Mouse (Mus musculus) gastrocnemius, postnatal 25 days (tissue): ENCODE data around the gene Gm21731. TPM values are rescaled to one million over a fixed set of nuclear protein-coding genes. Genes with fewer than 3 reads are reported as not detected.
"Not testable (repeated sequence)": the region's sequence is repeated elsewhere in the genome, so short reads cannot be mapped to it uniquely, and the experiment has no call there.

Experiments used
- DNase-seq: peaks from one replicate; pipeline ENCODE4 v3.0.0; 2022
- long read RNA-seq, 2 experiments: library from polyadenylated mRNA; stranded (forward); transcript quantifications; one replicate each; pipeline ENCODE4 v2.0.0; 2021
- total RNA-seq, 2 experiments: library from RNA; stranded (reverse); gene quantifications; 1 replicate in 1 of 2; 2 replicates in 1 of 2; pipeline ENCODE4 v1.2.3; 2021

The Gm21731 gene
- total RNA-seq: not detected
- long read RNA-seq, experiment 1: 0 reads
- long read RNA-seq, experiment 2: 0 reads

DNA sequence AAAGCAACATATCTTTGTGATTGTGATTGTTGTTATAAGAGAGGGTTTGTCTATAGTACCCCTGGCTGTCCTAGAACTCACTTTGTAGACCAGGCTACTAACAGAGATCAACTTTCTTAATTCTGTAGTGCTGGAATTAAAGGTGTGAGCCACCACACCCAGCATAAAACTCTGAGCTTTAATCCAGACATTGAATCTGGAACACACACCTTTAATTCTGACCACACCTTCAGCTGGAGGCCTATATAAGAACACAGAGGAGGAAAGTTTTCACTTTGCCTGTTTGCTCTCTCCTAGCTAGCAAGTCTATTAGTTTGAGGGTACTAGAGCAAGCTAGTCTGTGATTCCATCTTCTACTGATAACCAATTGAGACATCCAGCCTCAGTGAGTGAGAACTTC lies at the start of gene Gm21731:
Gene Gm21731 (plus strand): TSS at position 301 of the 400 bp plus-strand sequence.
- DNase-seq: not testable (repeated sequence)

DNA sequence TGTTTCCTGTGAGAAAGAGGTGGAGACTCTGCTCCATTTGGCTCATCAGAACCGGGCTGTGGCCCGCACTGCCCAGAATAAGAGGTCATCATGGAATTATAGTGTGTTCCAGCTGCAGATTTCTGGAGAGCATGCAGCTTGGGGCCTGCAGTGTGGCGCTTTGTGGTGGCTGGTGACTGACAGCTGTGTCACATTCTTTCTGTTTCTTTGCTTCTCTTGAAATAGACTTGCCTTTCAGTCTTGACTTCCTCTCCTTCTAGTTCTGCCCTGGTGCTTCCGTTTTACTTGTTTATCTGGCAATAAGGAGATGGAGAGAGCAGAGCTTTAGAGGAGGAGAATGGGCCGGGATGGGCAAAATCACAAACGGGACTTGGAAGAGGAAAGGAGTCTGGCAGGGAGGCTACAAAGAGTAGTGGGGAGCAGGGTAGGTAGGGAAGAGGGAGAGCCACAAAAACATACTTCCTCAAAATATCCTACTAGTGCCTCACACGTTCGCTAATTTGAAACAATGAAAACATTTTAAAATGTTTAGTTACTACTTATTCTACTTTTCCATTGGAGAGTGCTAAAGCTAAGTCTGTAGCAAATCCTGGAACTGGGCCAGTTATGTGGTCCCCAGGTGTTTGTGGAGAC lies 42.6 kb upstream of the Gm21731 start:
- DNase-seq: not testable (repeated sequence)

DNA sequence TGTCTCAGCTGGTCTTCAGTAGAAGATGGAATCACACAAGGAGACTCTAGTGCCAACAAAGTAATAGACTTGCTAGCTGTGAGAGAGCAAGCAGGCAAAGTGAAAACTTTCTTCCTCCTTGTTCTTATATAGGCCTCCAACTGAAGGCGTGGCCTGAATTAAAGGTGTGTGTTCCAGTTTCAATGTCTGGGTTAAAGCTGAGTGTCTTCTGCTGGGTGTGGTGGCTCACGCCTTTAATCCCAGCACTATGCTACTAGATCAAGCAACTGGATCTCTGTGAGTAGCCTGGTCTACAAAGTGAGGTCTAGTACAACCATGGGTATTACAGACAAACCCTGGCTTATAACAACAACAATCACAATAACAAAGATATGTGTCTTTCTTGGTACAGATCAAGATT lies 23.1 kb upstream of the Gm21731 start, which contains the start of gene Gm21762:
Gene Gm21762 (minus strand): TSS at position 101 of the 400 bp plus-strand sequence.
- DNase-seq: not testable (repeated sequence)

DNA sequence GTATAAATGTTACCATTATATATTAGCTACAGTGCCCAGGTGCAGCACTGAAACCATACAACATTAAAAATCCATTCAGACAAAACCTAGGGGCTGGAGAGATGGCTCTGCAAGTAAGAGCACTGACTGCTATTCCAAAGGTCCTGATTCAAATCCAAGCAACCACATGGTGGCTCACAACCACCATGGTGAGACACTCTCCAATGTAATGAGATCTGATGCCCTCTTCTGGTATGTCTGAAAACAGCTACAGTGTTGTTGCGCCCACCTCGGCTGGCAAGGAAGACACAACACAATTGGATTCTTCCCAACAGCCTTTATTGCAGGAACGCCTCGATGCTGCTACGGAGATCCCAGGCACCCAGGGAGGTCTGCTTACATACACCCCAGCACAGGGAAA lies 18.0 kb upstream of the Gm21731 start:
- DNase-seq: not testable (repeated sequence)

DNA sequence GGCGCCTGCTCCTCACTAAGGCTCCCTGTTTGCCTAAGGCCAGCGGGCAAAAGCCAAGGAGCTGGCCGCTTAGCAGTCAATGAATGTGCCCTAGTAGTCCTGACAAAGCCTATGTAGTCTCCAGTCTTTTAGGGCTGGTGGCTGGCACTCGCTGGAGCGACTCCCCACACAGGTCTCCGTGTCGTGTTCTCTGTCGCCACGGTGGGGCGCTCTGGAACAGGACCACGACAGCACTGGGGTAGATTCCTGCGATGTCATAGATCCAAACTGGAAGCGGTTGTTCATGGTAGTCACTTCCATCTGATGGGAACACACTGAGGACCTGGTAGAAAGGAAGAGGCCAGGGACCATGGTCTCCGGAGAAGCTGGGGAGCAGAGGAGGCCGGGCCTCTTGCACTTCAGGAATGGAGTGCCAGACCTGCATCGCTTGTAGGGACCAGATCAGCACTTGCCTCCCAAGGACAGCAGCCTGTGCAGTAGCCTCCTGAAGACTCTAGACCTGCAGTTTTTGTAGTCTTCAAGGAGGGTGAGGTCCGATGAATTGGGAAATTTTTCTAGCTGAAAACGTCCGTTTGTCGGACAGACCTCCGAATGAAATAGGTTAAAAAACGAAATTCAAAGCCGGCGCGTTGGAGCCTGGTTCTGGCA lies 15.8 kb upstream of the Gm21731 start:
- DNase-seq: not testable (repeated sequence)

DNA sequence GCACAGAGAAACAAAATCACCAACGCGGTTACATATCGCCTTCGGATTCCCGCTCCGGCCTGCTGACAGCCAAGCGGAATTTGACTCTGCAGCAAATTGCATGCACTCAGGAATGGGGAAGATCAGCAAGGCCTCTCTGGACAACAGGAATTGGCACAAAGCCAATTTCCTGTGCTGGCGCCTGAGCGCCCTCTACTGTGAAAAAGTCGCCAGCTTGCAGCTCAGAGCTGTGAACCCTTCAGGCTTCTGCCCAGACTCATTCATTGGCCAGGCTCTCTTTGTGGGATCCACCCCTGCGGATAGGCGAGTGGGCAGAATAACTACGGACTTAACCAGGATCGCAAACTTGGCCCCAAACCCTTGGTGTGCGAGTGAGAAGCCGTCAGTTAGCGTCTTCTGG lies 7.1 kb upstream of the Gm21731 start:
- not testable (repeated sequence) for DNase-seq

DNA sequence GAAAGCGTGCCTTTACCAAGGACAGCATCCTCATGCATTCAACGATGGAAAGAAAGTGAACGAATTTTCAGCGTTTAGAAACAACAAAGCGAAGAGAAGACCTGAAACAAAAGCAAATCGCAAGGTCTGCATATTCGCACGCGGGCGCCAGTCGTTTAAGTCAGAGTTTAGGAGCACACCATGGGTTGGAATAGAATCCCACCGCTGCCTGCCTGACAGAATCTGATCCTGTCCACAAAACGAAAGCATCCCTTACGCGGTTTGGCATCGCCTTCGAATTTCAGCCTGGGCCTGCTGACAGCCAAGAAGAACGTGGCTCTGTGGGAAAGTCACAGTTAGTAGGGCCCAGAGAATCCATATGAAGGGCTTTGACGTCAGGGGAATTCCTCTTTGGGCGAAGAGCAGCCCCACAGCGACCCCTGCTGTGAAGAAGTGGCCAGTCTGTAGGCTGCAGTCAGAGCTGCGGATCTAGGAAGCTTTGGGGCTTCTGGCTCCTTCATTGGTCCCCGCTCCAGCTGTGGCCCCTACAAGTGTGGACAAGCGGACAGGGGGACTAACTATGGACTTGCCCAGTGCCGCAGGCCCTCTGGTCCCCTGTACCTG lies 6.4 kb upstream of the Gm21731 start:
- DNase-seq: not testable (repeated sequence)

DNA sequence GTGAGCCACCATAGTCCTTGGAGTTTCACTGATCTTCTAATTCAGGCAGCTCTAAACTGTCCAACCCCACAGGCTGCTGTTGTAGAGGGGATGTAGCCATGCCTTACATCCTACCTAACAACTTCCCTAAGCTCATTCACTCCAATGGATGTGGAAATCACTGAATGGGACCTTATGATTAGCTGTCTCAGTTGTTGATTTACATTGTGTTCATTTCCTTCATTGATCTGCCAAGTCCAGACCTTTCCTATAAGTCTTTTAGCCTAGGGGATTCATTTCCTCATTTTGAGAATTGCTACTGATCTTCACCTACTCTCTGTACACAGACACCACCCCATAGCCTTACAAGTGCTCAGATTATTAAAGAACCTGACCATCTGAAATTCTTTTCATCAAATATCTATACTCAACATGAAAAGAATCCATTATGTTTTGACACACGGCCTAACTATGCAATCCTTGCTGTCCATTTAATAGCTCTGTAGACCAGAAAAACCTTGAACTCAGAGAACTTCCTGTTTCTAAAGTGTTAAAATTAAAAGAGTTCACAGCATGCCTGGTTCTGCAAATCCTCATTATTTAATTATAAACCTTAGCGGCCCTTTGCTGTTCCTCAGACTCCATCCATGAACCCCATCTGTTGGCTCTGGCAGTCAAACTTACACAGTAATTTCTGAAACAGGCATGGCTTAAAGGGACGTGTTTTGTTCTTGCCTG lies 12.5 kb downstream of the Gm21731 start:
- DNase-seq: not testable (repeated sequence)

DNA sequence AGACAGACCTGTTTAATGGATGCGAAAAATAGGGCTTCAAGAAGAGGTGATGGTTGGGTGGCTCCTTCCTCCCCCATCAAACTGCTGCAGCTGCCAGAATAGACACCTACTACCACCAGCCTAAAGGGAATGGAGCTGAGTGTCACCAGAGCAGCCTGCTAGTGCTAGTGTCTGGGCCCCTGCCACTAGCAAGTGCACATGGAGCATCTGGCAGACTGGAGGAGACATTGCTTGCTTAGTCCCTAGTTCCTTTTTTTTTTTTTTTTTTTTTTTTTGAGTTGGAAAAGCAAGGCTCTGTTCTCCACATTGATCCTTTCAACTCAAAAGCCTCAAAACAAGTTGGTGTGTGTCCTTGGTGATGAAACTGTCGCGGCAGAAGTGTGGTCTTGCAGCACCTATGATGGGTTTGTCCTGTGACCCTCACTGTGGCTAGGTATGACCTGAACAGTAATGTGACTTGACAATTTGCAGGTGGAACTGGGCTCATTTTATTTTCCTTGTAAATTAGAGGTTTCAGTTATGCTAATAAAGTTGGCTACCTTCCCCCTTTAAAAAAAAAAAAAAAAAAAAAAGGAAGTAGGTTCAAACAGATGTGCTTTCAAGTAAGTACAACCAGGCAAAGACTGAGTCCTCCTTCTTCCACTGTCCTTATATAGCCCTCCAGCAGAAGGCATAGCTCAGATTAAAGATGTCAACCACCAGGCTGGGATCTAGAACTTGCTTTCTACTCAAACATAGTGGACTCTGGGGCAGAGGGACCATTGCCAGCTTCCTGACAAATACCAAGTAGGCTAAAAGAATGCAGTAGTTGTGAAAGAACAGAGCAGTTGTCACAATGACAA lies 20.1 kb downstream of the Gm21731 start:
- DNase-seq: not testable (repeated sequence)

DNA sequence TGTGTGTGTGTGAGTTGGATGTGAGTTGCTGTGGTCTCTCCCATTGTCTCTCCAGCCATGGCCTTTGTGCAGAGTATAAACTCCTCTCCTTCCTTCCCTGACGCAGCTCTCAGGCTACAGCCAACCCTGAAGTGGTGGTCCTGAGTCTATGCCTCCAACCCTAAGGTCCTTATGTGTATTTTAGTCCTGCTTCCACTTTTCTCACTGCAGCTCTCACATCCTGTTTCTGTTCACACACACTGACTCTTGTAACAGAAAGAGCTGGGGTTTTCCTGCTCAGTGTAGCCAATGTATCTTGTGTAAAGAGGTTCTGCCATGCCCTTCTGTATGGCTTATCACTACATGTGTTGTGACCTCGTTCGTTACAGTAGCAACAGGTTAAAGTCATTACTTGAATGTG lies 20.8 kb downstream of the Gm21731 start:
- DNase-seq: not testable (repeated sequence)

DNA sequence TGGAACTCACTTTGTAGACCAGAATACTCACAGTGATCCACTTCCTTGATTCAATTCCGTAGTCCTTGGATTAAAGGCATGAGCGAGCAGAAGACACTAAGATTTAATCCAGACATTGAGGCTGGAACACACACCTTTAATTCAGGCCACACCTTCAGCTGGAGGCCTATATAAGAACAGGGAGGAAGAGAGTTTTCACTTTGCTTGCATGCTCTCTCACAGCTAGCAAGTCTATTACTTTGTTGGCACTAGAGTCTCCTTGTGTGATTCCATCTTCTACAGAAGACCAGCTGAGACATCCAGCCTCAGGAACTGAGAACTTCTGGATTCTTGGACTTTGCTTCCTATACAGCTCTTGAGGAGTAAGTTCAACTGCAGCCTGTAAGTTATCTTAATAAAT lies 24.0 kb downstream of the Gm21731 start, which contains the start of gene AF067061:
Gene AF067061 (plus strand): TSS at position 245 of the 400 bp plus-strand sequence.
- not testable (repeated sequence) for DNase-seq

DNA sequence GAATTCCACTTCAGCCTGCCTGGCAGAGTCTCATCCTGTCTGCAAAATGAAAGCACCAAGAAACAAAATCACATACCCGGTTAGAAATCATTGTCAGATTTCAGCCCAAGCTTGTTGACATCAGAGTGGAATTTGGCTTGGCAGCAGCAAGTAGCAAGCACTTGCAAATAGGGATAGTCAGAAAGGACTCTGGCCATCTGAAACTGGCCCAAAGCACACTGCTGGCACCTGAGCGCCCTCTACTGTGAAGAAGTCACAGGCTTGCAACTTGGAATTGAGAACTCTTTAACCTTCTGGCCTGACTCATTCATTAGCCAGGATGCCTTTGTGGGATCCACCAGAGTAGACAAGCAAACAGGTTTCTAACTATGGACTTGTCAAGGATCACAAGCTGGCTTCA lies 38.9 kb downstream of the Gm21731 start:
- not testable (repeated sequence) for DNase-seq

DNA sequence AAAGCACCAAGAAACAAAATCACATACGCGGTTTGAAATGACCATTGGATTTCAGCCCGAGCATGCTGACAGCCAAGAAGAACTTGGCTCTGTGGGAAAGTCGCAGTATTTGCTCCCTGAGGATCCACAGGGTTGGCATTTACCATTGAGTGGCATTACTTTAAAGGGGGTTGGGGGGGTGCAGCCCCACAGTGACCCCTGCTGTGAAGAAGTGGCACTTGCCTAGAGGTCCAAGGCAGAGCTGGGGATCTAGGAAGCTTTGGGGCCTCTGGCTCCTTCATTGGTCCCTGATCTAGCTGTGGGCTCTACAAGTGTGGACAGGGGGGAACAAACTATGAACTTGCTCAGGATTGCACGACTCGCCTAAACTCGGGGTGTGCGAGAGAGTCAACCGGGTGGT lies 39.9 kb downstream of the Gm21731 start:
- no peak for DNase-seq

Other genes with a start within 250 kb of the Gm21731 start
- not detected for gene Gm36079, start 212.1 kb upstream of the Gm21731 start, total RNA-seq
- under 1 TPM in 1 of 2 experiments, not detected in 1; 0.16 TPM for gene Gm21188, start 186.9 kb upstream of the Gm21731 start, total RNA-seq
- not detected for gene Gm20767, start 98.9 kb upstream of the Gm21731 start, total RNA-seq
- not detected for gene Gm21818, start 66.7 kb upstream of the Gm21731 start, total RNA-seq
- gene Gm21762, start 23.2 kb upstream of the Gm21731 start, total RNA-seq: not detected
- gene AF067061, start 24.0 kb downstream of the Gm21731 start, total RNA-seq: not detected
- gene BC147527, start 61.3 kb downstream of the Gm21731 start, total RNA-seq: not detected
- not detected for gene Tcstv3, start 77.8 kb downstream of the Gm21731 start, total RNA-seq